Mouse (Mus musculus) hindbrain, embryonic 11.5 days (tissue): Measurements from ENCODE around the gene Lamtor1. TPM values are rescaled to one million over a fixed set of nuclear protein-coding genes. Genes with fewer than 3 reads are reported as not detected.

Experiments used
- ATAC-seq: fragments of 200-750 bp; cut with Nextera tagmentation; 2 replicates; pipeline ENCODE4 v1.8.0; 2017; ENCODE audit warnings: mild to moderate bottlenecking, moderate TSS enrichment, moderate library complexity; ENCODE audit not compliant: low FRiP score
- DNase-seq: peaks from one replicate; pipeline ENCODE4 v3.0.0-alpha.2; 2015; ENCODE audit warnings: low spot score
- H3K27ac ChIP-seq: fragments of 300-500 bp; sonication (generic); 2 replicates; pipeline ENCODE4 v1.5.1; 2014; ENCODE audit warnings: mild to moderate bottlenecking, low read depth, low read length
- H3K27me3 ChIP-seq: fragments of 300-500 bp; sonication (generic); 2 replicates; pipeline ENCODE4 v1.6.1; 2014; ENCODE audit warnings: mild to moderate bottlenecking, low read length, moderate library complexity, mixed read lengths; ENCODE audit not compliant: control insufficient read depth, insufficient read depth
- H3K36me3 ChIP-seq: fragments of 300-500 bp; sonication (generic); 2 replicates; pipeline ENCODE4 v1.6.1; 2014; ENCODE audit warnings: mild to moderate bottlenecking, low read length, moderate library complexity, mixed read lengths; ENCODE audit not compliant: control insufficient read depth, insufficient read depth
- H3K4me1 ChIP-seq: fragments of 300-500 bp; sonication (generic); replicated peaks from 2 replicates; pipeline ENCODE4 v1.6.1; 2014; ENCODE audit warnings: low read length, mixed read lengths; ENCODE audit not compliant: control insufficient read depth, insufficient read depth
- H3K4me2 ChIP-seq: fragments of 300-500 bp; sonication (generic); replicated peaks from 2 replicates; pipeline ENCODE4 v1.6.1; 2014; ENCODE audit warnings: mild to moderate bottlenecking, low read depth, low read length
- H3K4me3 ChIP-seq: fragments of 300-500 bp; sonication (generic); 2 replicates; pipeline ENCODE4 v1.5.1; 2014; ENCODE audit warnings: low read depth, low read length
- H3K9ac ChIP-seq: fragments of 300-500 bp; sonication (generic); 2 replicates; pipeline ENCODE4 v1.6.1; 2014; ENCODE audit warnings: low read depth, low read length
- H3K9me3 ChIP-seq: fragments of 300-500 bp; sonication (generic); 2 replicates; pipeline ENCODE4 v1.6.1; 2016; ENCODE audit warnings: low read length; ENCODE audit not compliant: control insufficient read depth
- WGBS: fragments of 180-500 bp; shearing (Covaris S2); extraction: QIAGEN DNeasy Blood & Tissue Kit; methylation state at CpG from one replicate; pipeline ENCODE4 v1.1.7; 2014; 5-methylcytosine and 5-hydroxymethylcytosine counted together
- polyA plus RNA-seq: library from polyadenylated mRNA; unstranded; fragments of >200 nt; fragmentation: Nextera tagmentation; extraction: Ambion mirVana; gene quantifications from 2 replicates; pipeline ENCODE4 v1.2.1, GENCODE M21; 2014

Lamtor1 gene
- polyA plus RNA-seq, 1 experiment from 2014 or later = 127 TPM

GRCm38 (mm10) chr7:101954163-101954562, 48.5 kb downstream of the Lamtor1 start:
- no peak overlapping the region for H3K4me2 ChIP-seq
- H3K9me3 ChIP-seq = no peaks in the 10 kb centered on the region
- H3K27ac ChIP-seq = no peak overlapping the region
- no peak for DNase-seq
- H3K4me3 ChIP-seq = no peak overlapping the region
- no peaks in the 10 kb centered on the region for H3K27me3 ChIP-seq
- no peak for ATAC-seq
- 88% methylated on average over 2 of the region's 2 CpGs for WGBS
- H3K36me3 ChIP-seq = no peaks in the 10 kb centered on the region
- no peak overlapping the region for H3K9ac ChIP-seq
- H3K4me1 ChIP-seq = no peaks in the 10 kb centered on the region

- WGBS = 93% methylated on average over 2 of the region's 2 CpGs
- ATAC-seq = no peak
- Histone ChIP-seq H3K9me3 (no peaks in the 10 kb centered on the region), H3K4me1 (no peaks in the 10 kb centered on the region), H3K27ac (no peak overlapping the region), H3K36me3 (no peaks in the 10 kb centered on the region), H3K9ac (no peak overlapping the region), H3K4me2 (no peak overlapping the region), H3K4me3 (no peak overlapping the region), H3K27me3 (no peaks in the 10 kb centered on the region)
- DNase-seq = no peak
Observed at GRCm38 (mm10) chr7:101955276-101955675, 49.6 kb downstream of the Lamtor1 start.

- no peak overlapping the region for H3K4me3 ChIP-seq
- ATAC-seq (no peak), DNase-seq (no peak)
- H3K36me3 ChIP-seq = no peaks in the 10 kb centered on the region
- H3K9ac ChIP-seq = no peak overlapping the region
- no peaks in the 10 kb centered on the region for H3K27me3 ChIP-seq
- WGBS = 58% methylated on average over 4 of the region's 4 CpGs
- no peak overlapping the region for H3K27ac ChIP-seq
- H3K4me1 ChIP-seq = no peaks in the 10 kb centered on the region
- H3K4me2 ChIP-seq = no peak overlapping the region
- no peaks in the 10 kb centered on the region for H3K9me3 ChIP-seq
Observed at GRCm38 (mm10) chr7:101955862-101956261, 50.2 kb downstream of the Lamtor1 start.

GRCm38 (mm10) chr7:101956481-101956880, 50.8 kb downstream of the Lamtor1 start:
- 90% methylated on average over 1 of the region's 1 CpGs for WGBS
- H3K36me3 ChIP-seq = no peaks in the 10 kb centered on the region
- H3K9ac ChIP-seq = no peak overlapping the region
- no peak overlapping the region for H3K27ac ChIP-seq
- ATAC-seq = no peak
- H3K27me3 ChIP-seq = no peaks in the 10 kb centered on the region
- H3K4me1 ChIP-seq = no peaks in the 10 kb centered on the region
- no peak overlapping the region for H3K4me3 ChIP-seq
- H3K4me2 ChIP-seq = no peak overlapping the region
- DNase-seq = no peak
- H3K9me3 ChIP-seq = no peaks in the 10 kb centered on the region

GRCm38 (mm10) chr7:101956911-101957310, 51.2 kb downstream of the Lamtor1 start:
- Histone ChIP-seq H3K27me3 (no peaks in the 10 kb centered on the region), H3K9ac (no peak overlapping the region), H3K4me2 (no peak overlapping the region), H3K36me3 (no peaks in the 10 kb centered on the region), H3K9me3 (no peaks in the 10 kb centered on the region), H3K4me3 (no peak overlapping the region), H3K4me1 (no peaks in the 10 kb centered on the region), H3K27ac (no peak overlapping the region)
- 90% methylated on average over 5 of the region's 5 CpGs for WGBS
- no peak for DNase-seq
- ATAC-seq = no peak

- Histone ChIP-seq H3K4me2 (no peak overlapping the region), H3K36me3 (no peaks in the 10 kb centered on the region), H3K27me3 (no peaks in the 10 kb centered on the region), H3K27ac (no peak overlapping the region), H3K9ac (no peak overlapping the region), H3K4me1 (no peaks in the 10 kb centered on the region), H3K4me3 (no peak overlapping the region), H3K9me3 (no peaks in the 10 kb centered on the region)
- DNase-seq (no peak), ATAC-seq (no peak)
- WGBS = 92% methylated on average over 2 of the region's 2 CpGs
Observed at GRCm38 (mm10) chr7:101962829-101963228, 57.1 kb downstream of the Lamtor1 start.

GRCm38 (mm10) chr7:101963621-101964020, 57.9 kb downstream of the Lamtor1 start:
- 98% methylated on average over 2 of the region's 2 CpGs for WGBS
- DNase-seq (no peak), ATAC-seq (no peak)
- no peaks in the 10 kb centered on the region for H3K4me1 ChIP-seq
- H3K36me3 ChIP-seq = no peaks in the 10 kb centered on the region
- H3K9me3 ChIP-seq = no peaks in the 10 kb centered on the region
- no peak overlapping the region for H3K4me3 ChIP-seq
- no peak overlapping the region for H3K27ac ChIP-seq
- H3K9ac ChIP-seq = no peak overlapping the region
- H3K4me2 ChIP-seq = no peak overlapping the region
- no peaks in the 10 kb centered on the region for H3K27me3 ChIP-seq

GRCm38 (mm10) chr7:101964551-101964950, 58.8 kb downstream of the Lamtor1 start:
- WGBS = 83% methylated on average over 4 of the region's 4 CpGs
- H3K9me3 ChIP-seq = no peaks in the 10 kb centered on the region
- no peak for ATAC-seq
- no peak overlapping the region for H3K4me2 ChIP-seq
- no peak for DNase-seq
- H3K4me3 ChIP-seq = no peak overlapping the region
- no peak overlapping the region for H3K27ac ChIP-seq
- 0 out of 2 replicates have a peak, but pooled peaks cover 2% of the 10 kb centered on the region for H3K4me1 ChIP-seq
- H3K36me3 ChIP-seq = no peaks in the 10 kb centered on the region
- no peak overlapping the region for H3K9ac ChIP-seq
- H3K27me3 ChIP-seq = no peaks in the 10 kb centered on the region

- Histone ChIP-seq H3K27ac (no peak overlapping the region), H3K4me2 (no peak overlapping the region), H3K4me1 (0 out of 2 replicates have a peak, but pooled peaks cover 2% of the 10 kb centered on the region), H3K9ac (no peak overlapping the region), H3K36me3 (no peaks in the 10 kb centered on the region), H3K27me3 (no peaks in the 10 kb centered on the region), H3K9me3 (no peaks in the 10 kb centered on the region), H3K4me3 (no peak overlapping the region)
- no peak for ATAC-seq
- 79% methylated on average over 2 of the region's 2 CpGs for WGBS
- DNase-seq = no peak
Observed at GRCm38 (mm10) chr7:101965606-101966005, 59.9 kb downstream of the Lamtor1 start.
